Mouse (Mus musculus): ENCODE measurements around the gene Atxn2. TPM values are rescaled to one million over a fixed set of nuclear protein-coding genes. Genes with fewer than 3 reads are reported as not detected.
A peak's percentile ranks its signal among the peaks of the same experiment; 100 is the strongest.

Atxn2 gene
- polyA plus RNA-seq, 1 experiment from 2014 or later: 31.6 TPM

DNA sequence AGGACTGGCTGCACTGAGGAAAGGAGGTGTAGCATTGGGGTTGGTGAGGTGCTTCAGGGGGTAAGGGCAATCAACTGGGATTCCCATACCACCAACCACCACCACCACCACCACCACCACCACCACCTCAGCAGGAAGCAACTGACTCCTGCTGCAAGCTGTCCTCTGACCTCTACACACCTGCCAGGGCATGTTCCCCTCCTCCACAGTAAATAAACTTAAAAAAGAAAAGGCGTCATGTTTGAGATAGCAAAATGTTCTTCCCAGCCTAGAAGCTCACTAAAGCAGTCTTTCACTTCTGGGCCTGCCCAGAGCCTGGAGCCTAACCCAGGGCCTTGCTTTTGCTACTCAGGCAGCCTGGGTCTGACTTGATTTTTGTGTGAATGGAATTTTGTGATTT is 3.2 kb downstream of the Atxn2 start:
- DNase-seq (no peak), ATAC-seq (no peak)
- no peaks in the 10 kb centered on the region for H3K36me3 ChIP-seq (replicated peaks; ENCODE audit: insufficient read depth, low read length)
- H3K4me3 ChIP-seq (ENCODE audit: low read depth, low read length): peak overlapping the region; percentile 85; the same call in 1 of the 2 replicates
- peak overlapping the region; percentile 95 for H3K27ac ChIP-seq (ENCODE audit: low read depth)
- TF ChIP-seq EP300 (IDR thresholded peaks at IDR 0.05; ENCODE audit: low read depth) (no peak), CTCF (IDR thresholded peaks at IDR 0.05; ENCODE audit: low read depth) (no peak)
- 61% methylated on average over 1 of the region's 1 CpGs for WGBS (ENCODE audit: insufficient replicate concordance)
- peaks cover 19% of the 10 kb centered on the region for H3K4me1 ChIP-seq (ENCODE audit: insufficient read depth)
- no peaks in the 10 kb centered on the region for H3K9me3 ChIP-seq (ENCODE audit: low read length)
- peak overlapping the region; percentile 94 for H3K4me2 ChIP-seq (ENCODE audit: low read depth, low read length)
- H3K27me3 ChIP-seq (ENCODE audit: insufficient read depth, low read length): no peaks in the 10 kb centered on the region
- H3K9ac ChIP-seq (replicated peaks): no peak overlapping the region

DNA sequence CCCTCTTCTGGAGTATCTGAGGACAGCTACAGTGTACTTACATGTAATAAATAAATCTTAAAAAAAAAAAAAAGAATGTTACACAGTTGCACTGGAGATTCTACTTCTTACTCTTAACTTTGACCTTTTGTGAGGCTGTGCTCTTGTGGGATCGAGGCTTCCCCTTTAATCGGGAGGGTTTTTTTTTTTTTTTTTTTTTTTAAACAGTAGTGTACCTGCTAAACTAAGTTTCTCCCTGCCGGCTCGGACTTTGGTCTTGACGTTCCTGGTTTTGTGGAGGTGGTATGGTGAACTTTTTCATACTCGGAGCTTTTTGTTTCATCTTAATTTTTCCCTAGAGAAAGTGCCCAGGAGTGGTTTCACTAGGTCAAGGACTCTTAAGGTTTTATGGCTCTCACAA is 3.8 kb downstream of the Atxn2 start:
- H3K4me3 ChIP-seq (ENCODE audit: low read depth, low read length): no peak overlapping the region
- 55% methylated on average over 6 of the region's 6 CpGs for WGBS (ENCODE audit: insufficient replicate concordance)
- ATAC-seq (no peak), DNase-seq (no peak)
- no peak for TF ChIP-seq EP300 (IDR thresholded peaks at IDR 0.05; ENCODE audit: low read depth)
- TF ChIP-seq CTCF (IDR thresholded peaks at IDR 0.05; ENCODE audit: low read depth): no peak
- H3K4me2 ChIP-seq (ENCODE audit: low read depth, low read length): peak overlapping the region; percentile 94
- H3K9me3 ChIP-seq (ENCODE audit: low read length): no peaks in the 10 kb centered on the region
- H3K9ac ChIP-seq (replicated peaks): no peak overlapping the region
- H3K4me1 ChIP-seq (ENCODE audit: insufficient read depth): peaks cover 22% of the 10 kb centered on the region
- H3K27me3 ChIP-seq (ENCODE audit: insufficient read depth, low read length): no peaks in the 10 kb centered on the region
- 0 out of 2 replicates have a peak overlapping the region, but pooled peaks have one; percentile 95 for H3K27ac ChIP-seq (ENCODE audit: low read depth)
- H3K36me3 ChIP-seq (replicated peaks; ENCODE audit: insufficient read depth, low read length): no peaks in the 10 kb centered on the region

DNA sequence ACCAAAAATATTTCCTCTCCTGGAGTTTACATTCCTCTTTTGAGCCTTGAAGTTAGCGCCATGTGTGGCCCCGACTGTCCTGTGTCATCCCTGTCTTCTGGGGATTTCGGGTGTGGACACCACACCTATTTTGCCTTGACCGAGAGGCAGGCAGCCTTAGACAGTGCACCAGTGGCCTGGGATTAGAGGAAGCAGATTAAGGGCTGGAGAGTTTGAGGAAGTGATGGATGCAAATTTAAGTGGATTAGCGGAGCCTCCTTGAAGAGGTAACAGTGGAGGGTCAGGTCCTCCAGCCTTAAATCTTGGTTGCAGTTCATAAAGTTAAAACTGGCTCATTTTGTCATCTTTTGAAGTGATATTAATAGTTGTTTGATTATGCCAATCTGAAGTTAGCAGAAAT is 7.3 kb downstream of the Atxn2 start:
- Histone ChIP-seq H3K27me3 (ENCODE audit: insufficient read depth, low read length) (no peaks in the 10 kb centered on the region), H3K4me2 (ENCODE audit: low read depth, low read length) (no peak overlapping the region), H3K4me3 (ENCODE audit: low read depth, low read length) (no peak overlapping the region), H3K9ac (replicated peaks) (no peak overlapping the region), H3K36me3 (replicated peaks; ENCODE audit: insufficient read depth, low read length) (no peaks in the 10 kb centered on the region), H3K27ac (ENCODE audit: low read depth) (no peak overlapping the region), H3K4me1 (ENCODE audit: insufficient read depth) (peaks cover 34% of the 10 kb centered on the region), H3K9me3 (ENCODE audit: low read length) (no peaks in the 10 kb centered on the region)
- ATAC-seq (no peak), DNase-seq (no peak)
- 74% methylated on average over 5 of the region's 5 CpGs for WGBS (ENCODE audit: insufficient replicate concordance)
- no peak for TF ChIP-seq EP300 (IDR thresholded peaks at IDR 0.05; ENCODE audit: low read depth)
- no peak for TF ChIP-seq CTCF (IDR thresholded peaks at IDR 0.05; ENCODE audit: low read depth)

DNA sequence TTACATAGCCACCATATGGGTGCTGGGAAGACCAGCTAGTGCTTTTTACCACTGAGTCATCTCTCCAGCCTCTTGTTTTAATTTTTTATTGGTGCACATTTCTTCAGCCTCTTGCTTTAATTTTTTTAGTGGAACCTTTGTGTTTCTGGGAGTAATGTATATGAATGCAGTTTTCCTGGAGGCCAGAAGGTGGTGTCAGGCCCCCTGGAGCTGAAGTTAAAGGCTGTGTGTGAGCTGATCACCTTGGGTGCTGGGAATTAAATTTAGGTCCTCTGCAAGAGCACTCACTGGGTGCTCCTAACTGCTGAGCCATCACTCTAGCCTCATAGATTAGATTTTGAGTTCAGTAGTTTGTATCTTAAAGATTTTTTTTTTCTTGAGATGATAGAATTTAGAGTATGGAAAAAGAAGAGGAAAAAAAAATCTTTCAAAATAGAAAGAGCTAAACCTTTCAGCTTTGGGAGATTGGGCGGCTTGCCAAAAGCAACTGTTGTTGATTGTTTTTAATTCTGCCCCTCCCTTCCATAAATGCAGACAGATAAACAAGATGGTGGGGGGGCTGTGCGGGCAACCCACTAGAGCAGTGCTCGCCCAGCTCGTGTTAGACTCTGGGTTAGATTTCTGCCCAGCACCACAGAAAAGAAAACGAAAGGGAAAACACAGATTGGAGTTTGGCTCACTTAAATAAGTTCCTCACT is 9.9 kb downstream of the Atxn2 start:
- Histone ChIP-seq H3K9ac (replicated peaks) (no peak overlapping the region), H3K4me2 (ENCODE audit: low read depth, low read length) (no peak overlapping the region), H3K4me3 (ENCODE audit: low read depth, low read length) (no peak overlapping the region), H3K27me3 (ENCODE audit: insufficient read depth, low read length) (no peaks in the 10 kb centered on the region), H3K27ac (ENCODE audit: low read depth) (peak overlapping the region; percentile 55; the same call in 1 of the 2 replicates), H3K9me3 (ENCODE audit: low read length) (no peaks in the 10 kb centered on the region), H3K4me1 (ENCODE audit: insufficient read depth) (peaks cover 33% of the 10 kb centered on the region), H3K36me3 (replicated peaks; ENCODE audit: insufficient read depth, low read length) (no peaks in the 10 kb centered on the region)
- ATAC-seq (no peak), DNase-seq (no peak)
- no peak for TF ChIP-seq EP300 (IDR thresholded peaks at IDR 0.05; ENCODE audit: low read depth)
- peak; percentile 53 for TF ChIP-seq CTCF (IDR thresholded peaks at IDR 0.05; ENCODE audit: low read depth)
- WGBS (ENCODE audit: insufficient replicate concordance): 89% methylated on average over 5 of the region's 5 CpGs

DNA sequence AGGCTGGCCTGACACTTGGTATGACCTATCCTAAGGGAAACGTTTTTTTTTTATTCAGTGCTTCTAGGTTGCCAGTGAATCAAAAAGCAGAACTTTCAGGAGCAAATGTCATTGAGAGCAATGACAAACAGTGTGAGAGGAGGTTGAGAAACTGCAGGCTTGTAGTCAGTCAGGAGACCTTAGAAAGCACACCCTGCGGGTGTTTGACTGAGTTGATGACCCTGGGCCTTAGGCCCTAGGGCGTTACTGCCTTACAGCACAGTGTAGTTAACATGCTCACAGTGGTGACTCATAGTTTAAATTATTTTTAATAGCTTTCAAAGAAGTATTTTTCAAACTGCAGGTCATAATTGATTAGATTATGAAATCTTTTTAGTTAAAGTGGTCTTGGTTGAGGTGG is 10.7 kb downstream of the Atxn2 start:
- ATAC-seq (peak; percentile 60), DNase-seq (no peak)
- no peak for TF ChIP-seq EP300 (IDR thresholded peaks at IDR 0.05; ENCODE audit: low read depth)
- no peak for TF ChIP-seq CTCF (IDR thresholded peaks at IDR 0.05; ENCODE audit: low read depth)
- H3K27ac ChIP-seq (ENCODE audit: low read depth): peak overlapping the region; percentile 55; the same call in 1 of the 2 replicates
- H3K4me1 ChIP-seq (ENCODE audit: insufficient read depth): peaks cover 32% of the 10 kb centered on the region
- no peaks in the 10 kb centered on the region for H3K9me3 ChIP-seq (ENCODE audit: low read length)
- no peaks in the 10 kb centered on the region for H3K36me3 ChIP-seq (replicated peaks; ENCODE audit: insufficient read depth, low read length)
- WGBS (ENCODE audit: insufficient replicate concordance): 40% methylated on average over 3 of the region's 3 CpGs
- no peak overlapping the region for H3K4me3 ChIP-seq (ENCODE audit: low read depth, low read length)
- no peak overlapping the region for H3K4me2 ChIP-seq (ENCODE audit: low read depth, low read length)
- H3K9ac ChIP-seq (replicated peaks): no peak overlapping the region
- H3K27me3 ChIP-seq (ENCODE audit: insufficient read depth, low read length): no peaks in the 10 kb centered on the region

DNA sequence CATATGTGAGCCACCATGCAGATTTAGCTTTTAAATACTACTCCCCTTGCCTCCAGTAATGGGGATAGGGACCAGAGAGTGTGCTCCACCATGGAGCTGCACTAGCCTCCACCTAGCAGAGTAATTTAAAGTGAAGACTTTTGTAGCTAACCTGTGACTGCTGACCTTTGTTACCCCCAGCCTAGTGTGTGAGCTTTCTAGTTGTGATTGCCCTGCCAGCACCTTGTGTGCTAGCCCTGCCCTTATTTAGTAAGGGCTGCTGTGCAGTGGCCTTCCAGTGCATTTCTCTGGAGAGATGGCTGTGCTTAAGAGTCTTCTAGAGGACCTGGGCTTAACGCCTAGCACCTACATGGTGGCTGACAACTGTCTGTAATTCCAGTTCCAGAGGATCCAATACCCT is 13.5 kb downstream of the Atxn2 start:
- H3K36me3 ChIP-seq (replicated peaks; ENCODE audit: insufficient read depth, low read length): no peaks in the 10 kb centered on the region; the same call in 1 of the 2 replicates
- no peak overlapping the region for H3K9ac ChIP-seq (replicated peaks)
- 91% methylated on average over 1 of the region's 1 CpGs for WGBS (ENCODE audit: insufficient replicate concordance)
- no peaks in the 10 kb centered on the region for H3K27me3 ChIP-seq (ENCODE audit: insufficient read depth, low read length)
- no peak for DNase-seq
- no peaks in the 10 kb centered on the region for H3K9me3 ChIP-seq (ENCODE audit: low read length)
- peaks cover 31% of the 10 kb centered on the region for H3K4me1 ChIP-seq (ENCODE audit: insufficient read depth)
- no peak overlapping the region for H3K4me3 ChIP-seq (ENCODE audit: low read depth, low read length)
- H3K27ac ChIP-seq (ENCODE audit: low read depth): peak overlapping the region; percentile 60
- no peak for TF ChIP-seq EP300 (IDR thresholded peaks at IDR 0.05; ENCODE audit: low read depth)
- no peak for TF ChIP-seq CTCF (IDR thresholded peaks at IDR 0.05; ENCODE audit: low read depth)
- H3K4me2 ChIP-seq (ENCODE audit: low read depth, low read length): no peak overlapping the region
- ATAC-seq: no peak

Data from liver, postnatal 0 days (tissue).